Mouse (Mus musculus) hindbrain, embryonic 15.5 days (tissue): Measurements from ENCODE around the gene Tmem143. TPM values are rescaled to one million over a fixed set of nuclear protein-coding genes. Genes with fewer than 3 reads are reported as not detected.
"Not testable (repeated sequence)": the region's sequence is repeated elsewhere in the genome, so short reads cannot be mapped to it uniquely, and the experiment has no call there.

Source experiments
- ATAC-seq: fragments of 200-750 bp; cut with Nextera tagmentation; 2 replicates; pipeline ENCODE4 v1.8.0; 2017; ENCODE audit warnings: low read depth, moderate number of reproducible peaks, moderate TSS enrichment; ENCODE audit not compliant: low FRiP score
- H3K27ac ChIP-seq: fragments of 300-500 bp; sonication (generic); replicated peaks from 2 replicates; pipeline ENCODE4 v1.5.1; 2015; ENCODE audit warnings: mild to moderate bottlenecking, inconsistent platforms
- H3K27me3 ChIP-seq: fragments of 300-500 bp; sonication (generic); 2 replicates; pipeline ENCODE4 v1.6.1; 2015; ENCODE audit warnings: control low read depth, inconsistent platforms
- H3K36me3 ChIP-seq: fragments of 300-500 bp; sonication (generic); 2 replicates; pipeline ENCODE4 v1.6.1; 2015; ENCODE audit warnings: control low read depth, inconsistent platforms
- H3K4me1 ChIP-seq: fragments of 300-500 bp; sonication (generic); replicated peaks from 2 replicates; pipeline ENCODE4 v1.6.1; 2015; ENCODE audit warnings: control low read depth, inconsistent platforms
- H3K4me2 ChIP-seq: fragments of 300-500 bp; sonication (generic); 2 replicates; pipeline ENCODE4 v1.6.1; 2015; ENCODE audit warnings: moderate library complexity, mild to moderate bottlenecking, inconsistent platforms
- H3K4me3 ChIP-seq: fragments of 300-500 bp; sonication (generic); 2 replicates; pipeline ENCODE4 v1.5.1; 2015; ENCODE audit warnings: mild to moderate bottlenecking, inconsistent platforms
- H3K9ac ChIP-seq: fragments of 300-500 bp; sonication (generic); 2 replicates; pipeline ENCODE4 v1.6.1; 2015; ENCODE audit warnings: inconsistent platforms
- H3K9me3 ChIP-seq: fragments of 300-500 bp; sonication (generic); 2 replicates; pipeline ENCODE4 v1.6.1; 2016; ENCODE audit warnings: control low read depth, inconsistent platforms
- WGBS: fragments of 180-500 bp; shearing (Covaris S2); methylation state at CpG from one replicate; pipeline ENCODE4 v1.1.7; 2015; 5-methylcytosine and 5-hydroxymethylcytosine counted together
- polyA plus RNA-seq: library from polyadenylated mRNA; unstranded; fragments of >200 nt; fragmentation: Nextera tagmentation; extraction: Ambion mirVana; gene quantifications from 2 replicates; pipeline ENCODE4 v1.2.1, GENCODE M21; 2015

Tmem143 gene
- polyA plus RNA-seq, 1 experiment from 2014 or later = 6.7 TPM

GRCm38 (mm10) chr7:45928626-45929295 lies 32.0 kb downstream of the Tmem143 start:
- Histone ChIP-seq H3K27ac (no peak overlapping the region), H3K36me3 (no peaks in the 10 kb centered on the region), H3K9me3 (no peaks in the 10 kb centered on the region), H3K4me2 (peak overlapping the region; percentile 24), H3K4me3 (0 out of 2 replicates have a peak overlapping the region, but pooled peaks have one; percentile 6), H3K4me1 (peaks cover 8% of the 10 kb centered on the region; the same call in 1 of the 2 replicates), H3K9ac (no peak overlapping the region), H3K27me3 (peaks cover 3% of the 10 kb centered on the region; the same call in 1 of the 2 replicates)
- WGBS = 15% methylated on average over 20 of the region's 23 CpGs
- no peak for ATAC-seq

DNA sequence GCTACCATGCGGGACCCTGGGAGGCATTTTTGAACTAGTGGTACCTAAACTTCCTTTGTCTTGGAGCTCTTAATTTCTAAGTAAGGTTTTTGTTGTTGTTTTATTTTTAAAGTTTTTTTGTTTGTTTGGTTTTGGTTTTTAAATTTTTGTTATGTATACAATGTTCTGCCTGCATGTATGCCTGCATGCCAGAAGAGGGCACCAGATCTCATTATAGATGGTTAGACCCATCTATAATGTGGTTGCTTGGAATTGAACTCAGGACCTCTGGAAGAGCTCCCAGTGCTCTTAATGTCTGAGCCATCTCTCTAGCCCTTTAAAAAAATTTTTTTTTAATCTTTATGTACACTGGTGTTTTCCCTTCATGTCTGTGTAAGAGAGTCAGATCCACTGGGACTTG lies 32.9 kb downstream of the Tmem143 start:
- Histone ChIP-seq H3K4me2 (no peak overlapping the region), H3K9ac (no peak overlapping the region), H3K4me3 (no peak overlapping the region), H3K9me3 (no peaks in the 10 kb centered on the region), H3K36me3 (no peaks in the 10 kb centered on the region), H3K27ac (no peak overlapping the region), H3K4me1 (no peaks in the 10 kb centered on the region), H3K27me3 (peaks cover 3% of the 10 kb centered on the region; the same call in 1 of the 2 replicates)
- 91% methylated on average over 1 of the region's 1 CpGs for WGBS
- no peak for ATAC-seq

- not testable (repeated sequence) for H3K36me3 ChIP-seq, ATAC-seq
Observed at GRCm38 (mm10) chr7:45933766-45934165, 37.0 kb downstream of the Tmem143 start.

DNA sequence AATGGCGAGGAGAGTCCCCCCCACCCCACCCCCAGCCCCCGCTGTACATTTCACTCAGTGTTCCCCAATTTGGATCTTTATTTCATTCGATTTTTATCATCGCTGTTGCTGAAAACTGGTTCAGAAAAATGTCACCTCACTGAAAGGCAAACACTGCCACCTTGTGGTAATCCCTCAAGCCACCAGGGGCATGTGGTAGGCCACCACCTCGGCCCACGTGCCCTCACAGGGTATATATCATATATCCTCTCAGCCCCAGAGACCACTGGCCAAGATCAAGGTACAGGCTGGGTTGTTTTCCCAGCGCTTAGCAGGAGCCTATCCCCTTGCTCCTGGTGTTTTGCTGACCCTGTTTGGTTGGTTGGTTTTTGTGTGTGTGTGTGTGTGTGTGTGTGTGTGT lies 38.4 kb downstream of the Tmem143 start:
- 27% methylated on average over 7 of the region's 7 CpGs for WGBS
- no peaks in the 10 kb centered on the region for H3K9me3 ChIP-seq
- no peak overlapping the region for H3K9ac ChIP-seq
- no peaks in the 10 kb centered on the region for H3K36me3 ChIP-seq
- no peaks in the 10 kb centered on the region for H3K4me1 ChIP-seq
- H3K4me3 ChIP-seq = no peak overlapping the region
- H3K27me3 ChIP-seq = no peaks in the 10 kb centered on the region
- H3K4me2 ChIP-seq = no peak overlapping the region
- peak; percentile 61; the same call in 1 of the 2 replicates for ATAC-seq
- H3K27ac ChIP-seq = no peak overlapping the region

More at GRCm38 (mm10) chr7:45933766-45934165, 37.0 kb downstream of the Tmem143 start:
- H3K9me3 ChIP-seq, H3K27ac ChIP-seq, H3K27me3 ChIP-seq, H3K9ac ChIP-seq, H3K4me2 ChIP-seq, H3K4me3 ChIP-seq, H3K4me1 ChIP-seq: not testable (repeated sequence)
- 86% methylated on average over 12 of the region's 12 CpGs for WGBS

DNA sequence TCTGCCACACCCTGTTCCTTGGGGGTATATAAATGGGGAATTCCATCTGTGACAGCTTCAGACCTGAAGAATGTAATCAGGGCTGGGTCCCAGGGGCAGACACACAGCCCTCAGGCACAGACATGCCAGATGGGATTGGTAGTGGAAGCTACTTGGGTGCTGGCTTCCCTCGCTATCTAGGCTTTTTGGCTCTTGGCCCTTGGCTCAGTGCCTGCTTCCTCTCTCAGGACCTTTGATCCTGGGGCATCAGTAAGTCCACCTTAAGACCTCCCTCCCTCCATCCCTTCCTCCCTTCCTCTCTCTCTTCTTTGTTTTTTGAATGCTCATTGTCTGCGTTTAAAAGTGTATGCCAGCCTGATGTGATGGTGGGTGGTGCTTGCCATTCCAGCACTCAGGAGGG lies 43.1 kb downstream of the Tmem143 start:
- Histone ChIP-seq H3K4me1 (no peaks in the 10 kb centered on the region), H3K27me3 (no peaks in the 10 kb centered on the region), H3K4me3 (no peak overlapping the region), H3K9me3 (no peaks in the 10 kb centered on the region), H3K27ac (no peak overlapping the region), H3K4me2 (no peak overlapping the region), H3K9ac (no peak overlapping the region), H3K36me3 (no peaks in the 10 kb centered on the region)
- 45% methylated on average over 2 of the region's 2 CpGs for WGBS
- ATAC-seq = no peak

DNA sequence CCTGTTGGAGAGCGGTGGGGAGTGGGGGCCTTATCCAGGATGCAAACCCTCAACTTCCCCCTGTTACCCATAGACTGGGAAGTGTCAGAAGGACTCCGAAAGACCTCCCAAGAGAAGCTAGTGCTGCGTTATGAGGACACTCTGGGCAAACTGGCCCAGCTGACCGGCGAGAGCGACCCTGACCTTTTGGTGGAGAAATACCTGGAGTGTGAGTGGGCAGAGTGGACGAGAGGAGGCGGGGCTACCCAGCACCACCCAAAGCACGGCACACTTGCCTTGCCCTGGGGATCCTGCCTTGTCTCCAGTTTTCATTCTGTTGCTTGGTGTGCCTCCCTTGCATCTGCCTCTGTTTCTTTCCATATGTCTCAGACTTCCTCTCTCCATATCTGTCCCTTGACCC lies 45.2 kb downstream of the Tmem143 start:
- H3K9ac ChIP-seq = no peak overlapping the region
- H3K4me1 ChIP-seq = no peaks in the 10 kb centered on the region
- H3K27ac ChIP-seq = no peak overlapping the region
- 92% methylated on average over 9 of the region's 9 CpGs for WGBS
- H3K4me3 ChIP-seq = no peak overlapping the region
- H3K36me3 ChIP-seq = no peaks in the 10 kb centered on the region
- ATAC-seq = no peak
- no peak overlapping the region for H3K4me2 ChIP-seq
- no peaks in the 10 kb centered on the region for H3K9me3 ChIP-seq
- no peaks in the 10 kb centered on the region for H3K27me3 ChIP-seq

DNA sequence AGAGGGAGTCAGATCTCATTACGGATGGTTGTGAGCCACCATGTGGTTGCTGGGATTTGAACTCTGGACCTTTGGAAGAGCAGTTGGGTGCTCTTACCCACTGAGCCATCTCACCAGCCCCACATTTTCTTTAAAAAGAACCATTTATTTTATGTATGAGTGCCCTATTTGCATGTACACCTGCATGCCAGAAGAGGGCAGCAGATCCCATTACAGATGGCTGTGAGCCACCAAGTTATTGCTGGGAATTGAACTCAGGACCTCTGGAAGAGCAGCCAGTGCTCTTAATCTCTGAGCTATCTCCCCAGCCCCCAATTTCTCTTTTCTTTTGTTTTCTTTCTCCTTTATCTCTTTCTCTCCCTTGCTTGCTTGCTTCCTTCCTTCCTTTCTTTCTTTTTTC lies 46.5 kb downstream of the Tmem143 start:
- H3K9me3 ChIP-seq = not testable (repeated sequence)
- 76% methylated on average over 1 of the region's 1 CpGs for WGBS

DNA sequence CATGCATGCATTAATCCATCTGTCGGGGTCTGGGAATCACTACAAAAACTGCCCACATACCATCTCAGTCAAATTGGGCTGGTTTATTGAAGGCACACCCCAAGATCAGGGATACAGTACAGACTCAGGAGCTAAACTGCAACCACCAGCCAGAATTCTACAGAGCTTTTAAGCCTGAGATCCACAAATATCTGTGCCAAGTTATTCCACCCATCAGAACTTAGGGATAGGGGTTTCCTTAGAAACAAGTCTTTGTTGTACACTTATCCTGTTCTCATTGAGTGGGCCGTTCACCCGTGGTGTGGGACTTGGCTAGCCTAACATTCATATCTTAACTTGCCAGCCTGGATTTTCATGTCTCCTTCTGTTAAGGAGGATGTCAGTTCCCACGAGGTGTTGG lies 52.3 kb downstream of the Tmem143 start:
- Histone ChIP-seq H3K9ac (no peak overlapping the region), H3K4me3 (no peak overlapping the region), H3K4me1 (no peaks in the 10 kb centered on the region), H3K9me3 (no peaks in the 10 kb centered on the region), H3K27ac (no peak overlapping the region), H3K36me3 (no peaks in the 10 kb centered on the region), H3K4me2 (no peak overlapping the region), H3K27me3 (no peaks in the 10 kb centered on the region)
- WGBS = 82% methylated on average over 4 of the region's 4 CpGs
- no peak for ATAC-seq

More for the DNA sequence above, 46.5 kb downstream of the Tmem143 start:
- H3K36me3 ChIP-seq, H3K27ac ChIP-seq, H3K4me3 ChIP-seq, H3K9ac ChIP-seq, ATAC-seq, H3K4me2 ChIP-seq, H3K4me1 ChIP-seq, H3K27me3 ChIP-seq: not testable (repeated sequence)

DNA sequence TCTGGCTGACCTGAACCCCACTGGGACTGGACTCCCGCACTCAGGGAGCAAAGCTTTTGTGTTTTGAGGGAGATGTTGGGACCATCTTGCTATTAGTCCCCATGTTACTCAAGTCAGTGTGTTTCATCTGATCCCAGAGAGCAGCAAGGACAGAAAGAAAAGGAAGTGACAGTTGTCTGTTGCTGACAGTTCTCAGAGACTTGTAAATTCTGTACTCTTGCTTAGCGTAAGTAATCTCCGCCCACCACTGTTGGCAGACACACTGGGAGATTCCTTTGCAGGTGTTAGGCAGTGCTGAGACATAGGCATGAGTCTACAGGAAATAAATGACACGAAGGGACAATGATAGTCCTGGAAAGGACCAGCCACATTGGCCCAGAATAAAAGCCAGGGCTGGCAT lies 59.9 kb downstream of the Tmem143 start:
- Histone ChIP-seq H3K9ac (no peak overlapping the region), H3K4me1 (no peaks in the 10 kb centered on the region), H3K4me3 (no peak overlapping the region), H3K27ac (no peak overlapping the region), H3K9me3 (no peaks in the 10 kb centered on the region), H3K36me3 (no peaks in the 10 kb centered on the region), H3K4me2 (no peak overlapping the region), H3K27me3 (no peaks in the 10 kb centered on the region)
- no peak for ATAC-seq
- 72% methylated on average over 4 of the region's 4 CpGs for WGBS

Other genes with a start within 250 kb of the Tmem143 start
- gene Fut2, start 230.5 kb upstream of the Tmem143 start, polyA plus RNA-seq = 0.05 and 0.32 TPM in 2 replicates
- 1.4 and 1.6 TPM in 2 replicates for gene Ntn5, start 212.9 kb upstream of the Tmem143 start, polyA plus RNA-seq
- 0.35 and 0.89 TPM in 2 replicates for gene Sec1, start 202.5 kb upstream of the Tmem143 start, polyA plus RNA-seq
- gene Car11, start 197.1 kb upstream of the Tmem143 start, polyA plus RNA-seq = 58.6 and 67.3 TPM in 2 replicates
- 2.9 and 4.1 TPM in 2 replicates for gene Dbp, start 191.9 kb upstream of the Tmem143 start, polyA plus RNA-seq
- gene Rpl18, start 181.5 kb upstream of the Tmem143 start, polyA plus RNA-seq = 528 and 575 TPM in 2 replicates
- 24.4 and 26.9 TPM in 2 replicates for gene Sphk2, start 178.9 kb upstream of the Tmem143 start, polyA plus RNA-seq
- gene Fam83e, start 175.7 kb upstream of the Tmem143 start, polyA plus RNA-seq = 0.38 and 0.57 TPM in 2 replicates
- gene Spaca4, start 171.1 kb upstream of the Tmem143 start, polyA plus RNA-seq = not detected in 2 replicates
- 20.1 and 24.8 TPM in 2 replicates for gene Lmtk3, start 113.2 kb upstream of the Tmem143 start, polyA plus RNA-seq
- gene Sult2b1, start 112.3 kb upstream of the Tmem143 start, polyA plus RNA-seq = 6.3 TPM in 2 replicates
- gene Cyth2, start 82.4 kb upstream of the Tmem143 start, polyA plus RNA-seq = 271 and 286 TPM in 2 replicates
- gene Kcnj14, start 72.2 kb upstream of the Tmem143 start, polyA plus RNA-seq = 1.1 and 1.6 TPM in 2 replicates
- gene Grwd1, start 66.0 kb upstream of the Tmem143 start, polyA plus RNA-seq = 41.8 and 43.1 TPM in 2 replicates
- 56.4 and 61.0 TPM in 2 replicates for gene Kdelr1, start 24.2 kb upstream of the Tmem143 start, polyA plus RNA-seq
- 3.4 and 4.3 TPM in 2 replicates for gene Grin2d, start 18.6 kb upstream of the Tmem143 start, polyA plus RNA-seq
- gene Syngr4, start 227 bp upstream of the Tmem143 start, polyA plus RNA-seq = 0.34 TPM in 1 of 2 replicates, not detected in the other
- 34.1 and 43.6 TPM in 2 replicates for gene Emp3, start 24.5 kb downstream of the Tmem143 start, polyA plus RNA-seq
- gene Ccdc114, start 27.1 kb downstream of the Tmem143 start, polyA plus RNA-seq = 6.6 and 8.5 TPM in 2 replicates
- gene Abcc6, start 133.4 kb downstream of the Tmem143 start, polyA plus RNA-seq = 0.52 and 0.82 TPM in 2 replicates
- 45.8 and 47.0 TPM in 2 replicates for gene Nomo1, start 136.8 kb downstream of the Tmem143 start, polyA plus RNA-seq
- 2.5 and 3.3 TPM in 2 replicates for gene Kcnj11, start 203.8 kb downstream of the Tmem143 start, polyA plus RNA-seq